Mouse (Mus musculus) kidney, adult 2 months (tissue): ENCODE data around the gene Lims1.

ENCODE experiments used
- CTCF ChIP-seq: fragments of 200-500 bp; conservative IDR thresholded peaks from 2 replicates; pipeline ENCODE4 v1.5.1; 2011; ENCODE audit warnings: low read depth, mild to moderate bottlenecking, control low read depth, low read length, moderate library complexity, mixed read lengths; ENCODE audit not compliant: insufficient read depth, insufficient read length
- POLR2A ChIP-seq: fragments of 200-500 bp; IDR thresholded peaks from one replicate; pipeline ENCODE4 v1.6.1; 2011; ENCODE audit warnings: low read depth, low read length, control low read depth

DNA sequence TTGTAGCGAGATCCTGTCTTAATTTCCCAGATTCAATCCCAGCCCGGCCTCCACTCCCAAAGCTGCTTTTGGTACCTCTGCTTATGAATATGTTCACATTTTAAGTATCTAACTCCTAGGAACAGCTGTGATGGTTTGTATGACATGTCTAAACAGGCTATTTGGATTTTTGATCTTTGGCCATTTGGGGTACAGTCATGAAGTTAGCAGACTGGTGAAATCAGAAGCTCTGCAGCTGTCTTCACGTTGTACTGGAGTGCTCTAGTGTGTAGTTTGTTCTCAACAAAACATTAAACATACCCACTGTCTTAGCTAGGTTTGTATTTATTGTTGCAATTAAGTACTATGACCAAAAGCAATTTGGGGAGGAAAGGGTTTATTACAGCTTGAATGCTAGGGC lies 63.7 kb downstream of the Lims1 start:
- TF ChIP-seq CTCF = no peak
- no peak for TF ChIP-seq POLR2A
